Mouse (Mus musculus) spleen, postnatal 4 days (tissue): Measurements from ENCODE around the gene Pnkp.

ENCODE experiments used
- DNase-seq, 2 experiments: peaks; one replicate each; pipeline ENCODE4 v3.0.0; 2022; ENCODE audit warnings: low spot score in 2 of 2

Pnkp gene

DNA sequence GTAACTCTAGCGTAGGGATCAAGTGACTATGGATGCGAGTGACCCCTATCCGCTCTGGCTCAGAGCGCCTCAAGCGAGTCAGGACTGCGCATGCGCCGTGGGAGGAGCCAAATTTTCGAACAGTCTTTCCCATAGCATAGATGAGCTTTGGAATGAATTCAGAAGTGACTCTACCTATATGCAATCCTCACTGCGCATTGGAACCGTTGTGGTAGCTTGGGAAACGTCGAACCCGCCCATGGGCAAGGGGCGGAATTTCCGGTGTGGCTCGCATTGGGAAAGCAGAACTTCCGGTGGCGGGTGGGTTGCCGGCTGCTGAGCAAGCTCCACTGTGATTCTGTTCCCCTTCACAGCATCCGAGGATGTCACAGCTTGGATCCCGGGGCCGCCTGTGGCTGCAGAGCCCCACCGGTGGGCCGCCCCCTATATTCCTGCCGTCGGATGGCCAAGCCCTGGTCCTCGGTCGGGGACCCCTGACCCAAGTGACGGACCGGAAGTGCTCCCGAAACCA is at the start of gene Pnkp:
Pnkp (plus strand) TSS at position 98 of the 511 bp plus-strand sequence.
- peak; percentile 85 to 94 for DNase-seq

DNA sequence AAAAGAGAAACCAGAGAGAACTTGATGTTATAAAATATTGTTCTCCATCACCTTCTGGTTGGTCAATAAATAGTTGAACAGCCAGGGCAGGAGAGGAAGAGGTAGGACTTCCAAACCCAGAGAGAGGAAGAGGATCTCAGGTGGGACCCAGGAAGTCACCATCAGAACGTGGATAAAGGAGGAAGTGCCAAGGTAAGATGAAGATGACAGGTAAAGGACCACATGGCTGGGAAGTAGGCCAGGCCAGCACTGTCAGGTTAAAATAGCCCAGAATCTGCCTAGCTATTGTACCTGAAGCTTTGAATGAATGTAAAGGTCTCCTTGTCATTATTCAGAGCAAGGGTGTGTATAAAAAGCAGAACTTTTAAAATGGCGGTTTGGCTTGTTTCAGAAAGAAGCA is 48.0 kb upstream of the Pnkp start:
- DNase-seq = peak; percentile 2 to 11

DNA sequence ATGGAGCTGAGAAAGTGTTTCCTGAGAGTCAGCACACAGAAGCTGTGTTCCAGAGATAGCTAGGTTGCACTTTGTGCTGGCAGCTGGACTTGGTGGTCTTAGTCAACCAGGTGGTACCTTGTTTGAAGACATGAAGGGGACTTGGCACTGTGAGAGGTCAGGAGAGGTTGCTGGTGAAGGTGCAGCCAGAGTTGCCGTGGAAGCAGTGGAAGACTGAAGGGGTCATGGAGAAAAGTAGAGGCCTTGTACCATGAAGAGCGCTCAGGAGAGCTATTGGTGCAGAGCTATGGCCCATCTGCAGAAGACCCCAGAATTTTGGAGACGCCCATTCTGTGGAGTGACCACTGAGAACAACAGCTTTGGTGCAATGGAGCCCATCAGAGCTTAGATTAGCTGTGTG is 47.5 kb upstream of the Pnkp start:
- DNase-seq = peak; percentile 5 to 32

DNA sequence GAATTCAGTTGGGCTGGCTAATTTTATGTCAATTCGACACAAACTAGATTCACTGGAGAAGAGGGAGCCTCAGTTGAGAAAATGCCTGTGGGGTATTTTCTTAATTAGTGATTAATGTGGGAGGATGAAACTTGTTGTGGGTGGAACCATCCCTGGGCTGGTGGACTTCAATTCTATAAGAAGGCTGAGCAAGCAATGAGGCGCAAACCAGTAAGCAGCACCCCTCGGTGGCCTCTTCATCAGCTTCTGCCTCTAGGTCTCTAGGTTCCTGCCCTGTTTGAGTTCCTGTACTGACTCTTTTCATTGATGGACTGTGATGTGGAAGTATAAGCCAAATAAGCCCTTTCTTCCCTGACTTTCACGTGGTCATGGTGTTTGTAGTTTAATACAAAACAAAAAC is 46.6 kb upstream of the Pnkp start:
- peak; percentile 4 to 38 for DNase-seq

DNA sequence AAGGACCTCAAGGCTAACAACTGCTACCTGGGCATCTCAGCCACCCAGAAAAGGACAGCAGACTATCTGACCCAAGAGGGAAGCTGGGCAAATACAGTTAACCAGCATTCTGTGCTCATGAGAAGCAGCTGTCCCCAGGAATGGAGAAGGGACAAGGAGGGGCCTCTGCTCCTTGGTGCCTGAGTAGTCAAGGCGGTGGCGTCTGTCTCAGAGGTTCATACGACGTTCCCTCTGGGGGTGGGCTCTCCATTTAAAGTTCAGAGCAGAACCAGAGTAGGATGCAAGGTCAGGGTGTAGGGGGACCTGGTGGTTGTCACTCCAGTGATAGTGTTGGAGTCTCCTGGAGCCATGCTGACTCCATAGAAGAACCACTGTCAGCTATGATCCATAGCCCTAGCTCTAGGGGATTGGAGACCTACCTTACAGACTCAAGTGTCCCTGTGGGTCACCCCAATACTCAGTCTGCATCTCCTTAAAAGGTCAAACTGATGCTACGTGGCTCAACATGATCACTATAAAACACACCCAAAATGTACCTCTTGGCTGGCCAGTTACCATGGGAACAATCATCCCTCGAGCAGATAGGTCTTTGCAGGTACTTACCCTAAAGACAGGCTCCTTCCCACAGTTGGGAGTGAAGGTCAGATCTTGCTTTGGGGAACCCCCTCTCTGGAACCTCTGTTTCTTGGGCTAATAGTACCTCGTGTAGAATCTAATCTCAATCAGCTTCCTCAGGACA is 46.0 kb upstream of the Pnkp start:
- peak; percentile 6 to 41 for DNase-seq

DNA sequence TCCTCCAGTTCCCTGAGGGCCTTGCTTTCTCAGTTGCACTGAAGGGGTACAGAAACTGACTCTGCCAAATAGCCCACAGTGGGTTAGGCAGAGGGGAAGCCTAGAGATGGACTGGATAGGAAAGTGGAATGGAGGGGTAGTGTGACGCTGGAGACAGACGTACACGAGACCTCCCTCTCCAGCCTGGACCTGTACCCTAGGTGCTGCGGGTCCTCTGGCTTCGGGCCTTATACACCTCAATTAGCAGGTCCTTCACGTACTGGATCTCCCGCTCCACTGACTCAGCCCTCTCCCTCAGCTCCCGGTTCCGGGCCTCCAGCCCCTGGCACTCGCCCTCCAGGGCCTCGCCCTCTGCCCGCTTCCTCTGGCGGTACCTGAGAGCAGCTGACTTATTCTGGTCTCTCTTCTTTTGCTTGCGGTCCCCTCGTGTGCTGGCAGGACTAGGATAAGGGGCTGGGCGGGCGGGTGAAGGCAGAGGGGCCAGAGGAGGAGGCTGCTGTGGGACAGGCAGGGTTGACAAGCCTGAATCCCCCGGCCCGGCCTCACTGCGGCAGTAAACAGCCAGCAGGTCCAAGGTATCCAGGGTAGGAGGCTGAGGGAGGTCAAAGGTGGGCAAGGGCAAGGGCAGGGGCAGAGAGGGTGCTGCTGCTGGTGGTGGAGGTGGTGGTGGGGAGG is 44.2 kb upstream of the Pnkp start:
- peak; percentile 10 to 60 for DNase-seq

DNA sequence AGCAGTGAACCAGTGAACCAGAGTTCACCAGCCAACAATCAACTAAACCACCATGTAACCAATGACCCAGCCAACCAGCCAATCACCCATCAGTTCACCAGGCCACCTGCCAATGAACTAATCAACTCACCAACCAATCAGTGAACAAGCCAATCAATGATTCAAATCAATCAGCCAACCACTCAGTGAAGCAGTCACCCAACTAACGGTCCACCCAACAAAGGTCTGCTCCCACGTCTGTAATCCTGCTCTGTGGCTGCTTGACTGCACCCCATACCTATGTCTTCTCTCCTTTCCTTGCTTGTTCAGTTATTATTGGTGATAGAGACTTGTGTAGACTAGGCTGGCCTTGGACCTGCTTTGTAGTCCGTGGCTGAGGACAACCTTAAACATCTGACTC is 43.0 kb upstream of the Pnkp start:
- peak; percentile 7 to 47 for DNase-seq

DNA sequence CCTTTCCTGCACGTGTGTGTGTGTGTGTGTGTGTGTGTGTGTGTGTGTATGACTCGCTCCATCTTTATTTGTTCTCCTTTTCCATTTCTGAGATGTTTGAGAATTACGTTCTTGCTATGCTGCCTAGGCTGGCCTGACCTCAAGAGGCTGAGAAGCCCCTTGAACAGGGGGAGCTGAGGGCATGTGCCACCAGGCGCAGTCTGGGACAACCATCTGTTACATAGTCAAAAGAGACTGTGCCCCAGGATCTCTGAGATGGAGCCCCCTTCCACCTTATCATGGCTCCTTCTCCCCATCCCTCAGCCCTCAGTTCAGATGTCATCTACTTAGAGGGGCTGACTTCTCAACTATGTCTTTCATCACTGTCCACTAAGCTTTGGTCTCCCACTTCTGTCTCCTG is 42.5 kb upstream of the Pnkp start:
- DNase-seq = peak; percentile 10 to 58

DNA sequence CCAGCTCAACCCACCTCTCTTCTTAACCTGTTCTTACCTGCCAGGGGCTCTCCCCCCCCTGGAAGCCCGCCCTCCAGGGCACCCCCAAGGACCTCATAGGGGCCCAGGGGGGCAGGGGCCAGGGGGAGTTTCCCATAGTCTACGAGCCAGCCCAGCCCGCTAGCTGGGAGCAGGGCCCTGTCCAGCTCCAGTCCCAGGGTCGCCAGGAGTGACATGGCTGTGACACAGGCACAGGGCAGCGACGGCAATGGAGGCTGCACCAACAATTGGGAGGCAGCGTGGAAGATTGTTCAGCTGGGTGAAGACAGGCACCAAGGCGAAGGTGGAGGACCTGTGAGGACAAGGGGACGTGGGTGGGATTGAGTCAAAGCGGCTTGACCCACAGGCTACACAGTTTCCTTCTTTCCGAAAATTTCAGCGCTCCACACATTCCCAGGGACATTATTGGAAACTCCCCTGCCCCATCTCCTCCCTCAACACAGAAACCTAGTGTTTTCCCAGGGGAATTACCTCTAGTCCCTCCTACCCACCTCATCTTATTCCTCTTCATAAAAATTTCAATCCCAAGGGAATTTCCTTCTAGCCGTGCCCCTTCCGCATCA is 41.9 kb upstream of the Pnkp start:
- DNase-seq = peak; percentile 17 to 68

DNA sequence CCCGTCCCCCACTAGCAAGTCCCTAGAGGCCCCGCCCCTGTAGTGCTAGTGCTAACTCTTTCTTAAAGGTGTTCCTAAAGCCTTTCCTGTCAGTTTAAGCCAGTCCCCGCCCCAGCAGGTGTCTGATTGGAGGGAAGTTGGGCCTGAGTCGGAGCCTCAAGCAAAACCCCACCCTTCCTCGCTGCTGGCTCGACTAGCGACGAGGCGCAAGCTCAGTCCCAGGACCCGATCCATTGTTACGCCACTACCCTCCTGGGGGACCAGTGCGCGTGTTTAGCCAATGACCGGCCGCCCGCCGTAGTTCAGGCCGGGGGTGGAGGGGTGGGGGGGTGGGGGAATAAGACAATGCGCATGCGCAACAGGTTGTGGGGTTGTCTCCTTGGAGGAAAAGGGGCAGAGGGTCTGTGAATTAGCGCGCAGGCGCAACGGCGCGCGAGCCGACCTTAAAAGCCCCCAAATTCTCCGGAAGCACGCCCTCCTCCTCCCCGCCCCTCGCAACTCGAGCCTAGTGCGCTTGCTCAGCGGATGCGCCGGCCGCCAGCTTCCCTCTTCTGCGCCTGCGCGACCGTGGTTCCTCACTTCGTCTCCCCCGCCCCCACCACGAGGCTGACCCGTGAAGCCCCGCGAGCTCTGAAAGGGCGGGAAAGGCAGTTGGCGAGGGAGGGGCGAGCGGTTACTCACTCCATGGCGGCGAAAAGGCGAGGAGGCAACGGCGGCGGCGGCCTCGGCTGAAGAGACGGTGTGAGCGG is 41.0 kb upstream of the Pnkp start, which contains the start of the genes Nup62 and Il4i1:
Nup62 (plus strand) TSS at position 368 of the 749 bp plus-strand sequence.
Il4i1 (plus strand) TSS at position 667 of the 749 bp plus-strand sequence.
- DNase-seq = peak; percentile 97 to 100

DNA sequence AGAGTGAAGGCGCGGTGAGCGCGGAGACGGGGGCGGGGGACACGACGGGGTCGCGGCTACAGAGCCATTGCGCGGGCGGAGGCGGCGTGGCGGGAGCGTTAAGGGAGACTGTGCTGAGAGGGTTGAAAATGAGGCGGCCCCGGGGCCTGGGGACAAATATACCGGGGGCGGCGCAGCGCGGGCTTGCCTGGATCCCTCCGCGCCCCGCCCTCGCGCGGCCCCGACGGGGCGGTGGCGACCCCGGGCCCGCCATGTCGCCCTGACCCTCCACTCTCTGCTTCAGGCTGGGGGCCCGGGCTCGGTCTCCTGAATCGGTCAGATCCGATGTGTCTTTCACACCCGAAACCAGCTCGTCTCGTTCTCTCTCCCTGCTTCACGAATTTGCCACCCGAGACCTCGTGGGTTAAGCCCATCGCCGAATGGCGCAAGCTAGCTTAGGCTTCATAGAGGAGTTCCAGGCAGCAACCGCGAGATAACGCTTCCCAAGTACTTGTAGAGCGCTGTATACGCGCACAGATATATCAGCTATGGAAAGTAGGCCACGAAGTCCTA is 40.4 kb upstream of the Pnkp start, which contains the start of gene Atf5:
Atf5 (minus strand) TSS at position 189 of the 552 bp plus-strand sequence.
- DNase-seq = no peak

DNA sequence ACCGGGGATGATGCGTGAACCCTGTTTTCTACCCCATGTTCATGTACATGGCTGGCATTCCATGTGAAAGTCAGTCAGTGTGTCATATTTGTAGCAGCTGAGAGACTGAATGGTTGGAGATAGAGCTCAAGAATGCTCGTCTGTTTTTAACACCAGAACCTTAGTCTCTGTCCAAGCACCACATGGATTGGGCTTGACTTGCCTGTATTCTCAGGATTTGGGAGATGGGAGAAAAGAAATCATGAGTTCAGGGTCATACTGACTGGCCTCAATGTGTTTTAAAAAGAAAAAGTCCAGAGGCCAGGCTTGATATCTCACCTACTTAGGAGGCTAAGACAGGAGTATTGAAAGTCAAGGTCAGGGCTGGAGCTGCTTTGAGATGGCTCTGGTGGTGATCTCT is 39.5 kb upstream of the Pnkp start:
- no peak for DNase-seq

DNA sequence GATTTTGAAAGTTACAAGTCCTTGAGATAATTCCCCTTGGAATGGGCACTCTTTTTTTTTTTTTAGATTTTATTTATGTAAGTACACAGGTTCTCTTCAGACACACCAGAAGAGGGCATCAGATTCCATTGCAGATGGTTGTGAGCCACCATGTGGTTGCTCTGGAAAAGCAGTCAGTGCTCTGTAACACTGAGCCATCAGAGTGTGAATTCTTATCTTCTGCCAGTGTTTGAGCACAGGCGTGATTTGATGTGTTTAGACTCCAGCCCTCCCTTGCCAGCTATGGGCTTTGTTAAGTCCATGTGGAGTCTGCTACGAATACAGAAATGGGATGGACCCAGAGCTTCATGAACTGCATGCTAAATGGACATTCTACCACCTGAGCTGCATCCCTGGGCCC is 38.8 kb upstream of the Pnkp start:
- peak; percentile 10 to 52 for DNase-seq

DNA sequence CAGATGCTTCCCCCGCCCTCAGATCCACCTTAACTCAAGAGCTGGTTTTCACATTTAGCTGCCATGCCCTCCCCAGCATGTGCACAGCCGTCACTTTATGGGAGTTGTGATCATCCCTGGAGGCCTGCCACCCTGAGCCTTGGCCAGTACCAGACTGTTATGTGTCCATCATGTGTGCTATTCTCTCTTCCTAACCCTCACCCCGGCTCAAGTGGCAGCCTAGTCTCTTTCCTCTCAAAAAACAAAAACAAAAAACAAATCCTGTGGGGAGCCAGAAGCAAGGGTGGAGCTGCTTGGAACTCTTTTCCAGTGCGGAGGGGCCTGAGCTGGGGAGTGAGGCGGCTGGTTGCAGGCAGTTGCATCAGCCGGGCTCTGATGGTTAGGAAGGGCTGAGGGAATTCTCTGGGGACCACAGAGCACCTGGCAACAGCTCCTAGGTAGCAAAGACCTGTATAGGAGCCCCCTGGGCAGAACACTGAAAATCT is 38.1 kb upstream of the Pnkp start:
- peak; percentile 42 to 67 for DNase-seq

DNA sequence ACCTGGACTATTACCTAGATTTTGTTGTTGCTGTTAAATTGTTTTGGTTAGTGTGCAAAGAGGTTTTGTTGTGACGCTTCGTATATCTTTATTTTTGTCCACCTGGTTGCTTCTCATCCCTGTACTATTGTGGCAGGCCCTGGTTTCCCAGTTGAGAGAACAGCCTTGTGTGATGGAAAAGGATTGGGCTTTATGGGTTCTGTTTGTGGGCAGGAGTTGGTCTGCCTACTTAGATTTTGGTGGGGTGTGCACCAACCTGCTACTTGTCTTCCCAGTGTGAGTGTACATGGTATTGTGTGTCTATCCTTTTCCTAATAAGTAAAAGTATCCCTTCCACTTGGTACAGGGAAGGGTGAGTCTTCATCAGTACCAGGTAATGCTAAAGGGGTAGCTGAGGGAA is 37.5 kb upstream of the Pnkp start:
- DNase-seq = peak in 1 of 2 experiments; percentile 3

DNA sequence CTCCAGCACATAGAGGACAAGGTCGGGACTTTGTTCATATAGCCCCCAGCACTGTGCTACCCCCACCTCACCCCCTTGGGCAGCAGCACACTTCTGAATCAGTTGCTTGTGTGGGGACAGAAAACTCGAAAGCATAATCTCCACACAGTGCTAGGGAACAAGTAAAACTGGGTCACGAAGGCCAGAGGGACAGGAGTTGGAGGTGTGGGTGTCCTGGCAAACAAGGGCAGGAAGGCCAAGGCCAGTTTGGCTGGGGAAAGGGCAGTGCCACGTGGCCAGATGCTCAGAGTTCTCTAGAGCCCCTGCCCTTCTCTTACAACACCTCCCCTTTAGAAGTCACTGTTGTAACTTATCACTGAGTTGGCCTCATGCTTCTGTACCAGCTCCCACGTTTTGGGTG is 37.1 kb upstream of the Pnkp start:
- DNase-seq = peak; percentile 10 to 55

DNA sequence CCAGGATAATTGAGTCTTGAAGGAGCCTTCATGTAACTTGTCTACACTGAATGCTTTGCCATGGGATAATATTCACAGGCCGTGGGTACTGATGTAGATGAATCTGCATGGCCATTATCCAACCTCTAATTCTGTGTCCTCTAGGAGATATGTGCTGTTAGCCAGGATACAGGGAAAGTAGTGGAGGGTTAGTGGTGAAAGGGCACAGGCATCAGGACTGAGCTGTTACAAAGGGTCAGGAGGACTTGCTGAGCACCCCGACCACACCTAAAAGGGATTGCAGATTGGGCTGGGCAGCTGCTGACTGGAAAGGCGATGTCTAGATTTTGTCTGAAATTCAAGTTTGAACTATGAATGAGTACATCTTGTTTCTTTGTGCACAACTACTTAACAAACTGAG is 36.4 kb upstream of the Pnkp start:
- peak; percentile 6 to 33 for DNase-seq

DNA sequence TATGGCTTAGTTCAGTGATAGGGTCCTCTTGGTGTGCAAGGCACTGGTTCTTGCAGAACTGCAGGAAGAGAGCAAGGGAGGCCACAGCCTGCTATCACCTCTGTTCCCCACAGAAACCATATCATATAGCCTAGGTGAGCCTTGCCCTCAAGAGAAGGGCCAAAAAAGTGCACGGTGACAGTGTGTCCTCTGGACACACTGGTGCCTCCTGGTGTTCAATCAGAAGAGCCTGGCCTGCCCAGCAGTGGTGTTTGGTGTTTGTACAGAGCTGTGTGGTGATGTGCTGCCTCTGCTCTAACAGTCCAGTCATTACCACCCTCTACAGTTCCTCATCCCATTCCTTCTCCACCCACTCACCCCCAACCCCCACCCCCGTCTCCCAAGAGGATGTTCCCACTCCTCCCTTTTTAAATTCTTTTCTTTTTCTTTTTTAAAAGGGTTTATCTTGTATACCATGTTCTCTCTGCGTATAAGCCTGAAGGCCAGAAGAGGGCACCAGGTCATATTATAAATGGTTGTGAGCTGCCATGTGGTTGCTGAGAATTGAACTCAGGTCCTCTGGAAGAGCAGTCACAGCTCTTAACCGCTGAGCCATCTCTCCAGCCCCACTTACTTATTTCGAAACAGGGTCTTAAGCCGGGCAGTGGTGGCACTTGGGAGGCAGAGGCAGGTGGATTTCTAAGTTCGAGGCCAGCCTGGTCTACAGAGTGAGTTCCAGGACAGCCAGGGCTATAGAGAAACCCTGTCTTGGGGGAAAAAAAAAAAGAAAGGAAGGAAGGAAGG is 35.1 kb upstream of the Pnkp start:
- DNase-seq = peak; percentile 19 to 59

DNA sequence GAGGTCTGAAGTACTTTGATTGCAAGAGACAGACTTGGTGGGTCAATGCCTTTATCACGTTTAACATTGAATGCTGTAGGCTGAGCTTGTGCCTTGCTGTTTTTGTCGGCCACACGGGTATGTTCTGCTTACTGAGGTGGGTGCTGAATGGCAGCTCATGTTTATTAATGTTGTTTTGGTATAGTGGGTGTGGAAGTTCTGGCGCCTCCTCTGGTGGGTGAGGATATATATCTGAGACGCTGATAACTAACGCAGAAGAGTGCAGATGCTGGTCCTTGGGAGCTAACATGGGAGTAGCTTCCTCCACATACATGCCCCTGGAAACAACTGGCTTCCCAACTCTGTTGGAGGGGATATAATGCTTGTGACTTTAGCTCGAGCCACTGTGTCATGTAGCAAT is 33.5 kb upstream of the Pnkp start:
- DNase-seq = peak in 1 of 2 experiments; percentile 57

DNA sequence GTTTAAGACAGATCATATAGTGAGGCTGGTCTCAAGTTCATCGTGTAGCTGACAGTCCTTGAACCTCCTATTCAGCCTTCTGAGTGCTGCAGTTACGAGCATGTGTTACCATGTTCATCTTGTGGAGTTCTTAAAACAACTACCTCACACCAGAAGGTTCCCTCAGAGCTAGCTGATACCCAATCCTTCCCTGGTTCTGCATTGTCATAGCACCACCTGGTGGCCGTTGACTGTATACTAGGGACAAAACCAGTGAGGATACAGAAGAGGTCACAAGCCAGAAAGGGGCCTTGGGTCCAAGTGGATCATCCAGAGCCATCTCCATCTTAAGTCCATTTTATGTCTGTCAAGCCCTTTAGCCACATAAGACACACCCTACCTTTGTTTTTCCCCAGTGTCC is 32.1 kb upstream of the Pnkp start:
- peak; percentile 79 to 91 for DNase-seq
